Mouse (Mus musculus) testis, postnatal 14 days (tissue): ENCODE data around the gene Parva.
A peak's percentile ranks its signal among the peaks of the same experiment; 100 is the strongest.

Experiments
- DNase-seq: peaks from one replicate; pipeline ENCODE4 v3.0.0; 2021; ENCODE audit warnings: low spot score

Gene Parva

DNA sequence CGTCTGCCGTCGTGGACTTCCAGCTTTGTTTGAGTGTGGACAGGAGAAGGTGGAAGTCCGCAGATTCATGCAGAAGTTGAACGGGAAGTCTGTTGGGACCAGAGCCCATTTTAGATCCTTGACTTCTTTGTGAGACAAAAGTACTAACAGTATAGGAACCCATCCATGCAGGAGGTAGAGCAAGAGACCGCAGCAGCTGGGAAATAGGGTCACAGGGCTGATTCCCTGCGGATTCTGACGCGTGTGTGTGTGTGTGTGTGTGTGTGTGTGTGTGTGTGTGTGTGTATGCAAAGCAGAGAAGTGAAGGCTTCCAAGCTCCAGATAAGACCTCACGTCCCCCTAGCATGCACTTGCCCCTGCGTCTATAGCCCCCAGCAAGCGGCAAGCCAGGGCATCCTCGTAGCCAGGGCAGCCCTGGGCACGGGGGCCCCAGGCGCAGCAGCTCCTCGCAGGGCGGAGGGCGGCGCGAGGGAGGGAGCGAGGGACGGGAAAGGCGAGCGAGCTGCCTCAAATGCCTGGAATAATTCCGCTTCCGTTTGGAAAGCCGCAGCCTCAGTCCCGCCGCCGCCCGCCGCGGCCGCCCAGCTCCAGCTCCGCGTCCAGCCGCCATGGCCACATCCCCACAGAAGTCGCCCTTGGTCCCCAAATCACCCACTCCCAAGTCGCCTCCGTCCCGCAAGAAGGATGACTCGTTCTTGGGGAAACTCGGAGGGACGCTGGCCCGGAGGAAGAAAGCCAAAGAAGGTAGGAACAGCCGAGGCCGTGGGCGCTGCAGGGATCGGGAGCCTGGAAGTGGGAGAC is at the start of gene Parva:
TSS of gene Parva (plus strand) at position 149 of the 801 bp plus-strand sequence.
- peak; percentile 52 for DNase-seq

DNA sequence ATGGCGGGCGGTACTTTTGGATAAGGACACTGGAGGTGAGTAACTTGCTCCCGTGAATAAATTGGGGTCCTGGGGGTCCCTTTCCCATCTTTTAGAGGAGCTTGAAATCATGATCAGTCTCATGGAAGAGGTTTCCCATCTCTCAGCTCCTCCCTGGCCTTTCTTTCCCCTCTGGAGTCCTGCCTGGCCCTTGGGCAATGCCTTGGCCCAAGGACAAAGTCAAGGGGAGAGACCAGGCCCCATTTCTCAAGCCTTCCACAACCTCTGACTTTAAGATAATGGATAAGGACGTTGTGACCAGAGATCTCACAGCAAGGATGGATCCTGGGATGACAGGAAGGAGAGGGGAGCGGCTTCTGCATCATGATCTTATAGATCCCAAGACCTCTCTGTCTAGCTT is 49.2 kb upstream of the Parva start:
- no peak for DNase-seq

DNA sequence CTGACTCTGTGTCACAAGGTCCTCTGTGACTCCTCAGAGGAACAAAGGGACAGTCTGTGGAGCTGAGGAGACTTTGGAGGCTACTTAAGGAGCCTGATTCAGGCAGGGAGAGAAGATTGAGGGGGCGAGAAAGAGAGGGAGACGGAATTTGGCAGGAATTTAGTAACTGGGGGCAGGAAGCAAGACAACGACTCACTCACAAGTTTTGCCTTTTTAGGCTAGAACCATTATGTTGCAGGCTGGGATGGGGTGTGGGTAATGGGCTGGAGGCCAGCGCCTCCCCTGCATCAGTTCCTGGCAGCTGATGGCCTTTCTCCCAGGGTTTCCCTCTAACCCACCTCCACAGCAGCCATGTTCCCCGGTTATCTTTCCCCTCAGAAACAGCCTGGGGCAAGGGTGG is 48.8 kb upstream of the Parva start:
- no peak for DNase-seq

DNA sequence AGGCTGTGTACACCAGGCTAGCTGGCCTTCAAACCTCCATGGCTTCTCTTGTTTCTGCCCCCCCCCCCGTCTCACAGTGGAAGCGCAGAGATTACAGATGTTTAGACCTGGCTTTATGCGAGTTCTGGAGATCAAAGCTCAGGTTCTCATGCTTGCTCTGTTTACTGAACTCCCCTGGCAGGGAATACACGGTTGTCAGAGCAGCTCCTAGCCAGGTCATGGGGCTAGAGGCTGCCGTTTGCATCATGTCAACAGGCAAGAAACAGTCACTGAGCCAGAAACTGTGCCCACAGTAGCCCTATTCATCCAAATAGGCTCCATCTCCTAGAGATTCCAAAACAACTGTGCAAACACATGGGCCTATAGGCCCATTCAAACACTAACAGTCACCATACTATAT is 40.8 kb upstream of the Parva start:
- DNase-seq: no peak

DNA sequence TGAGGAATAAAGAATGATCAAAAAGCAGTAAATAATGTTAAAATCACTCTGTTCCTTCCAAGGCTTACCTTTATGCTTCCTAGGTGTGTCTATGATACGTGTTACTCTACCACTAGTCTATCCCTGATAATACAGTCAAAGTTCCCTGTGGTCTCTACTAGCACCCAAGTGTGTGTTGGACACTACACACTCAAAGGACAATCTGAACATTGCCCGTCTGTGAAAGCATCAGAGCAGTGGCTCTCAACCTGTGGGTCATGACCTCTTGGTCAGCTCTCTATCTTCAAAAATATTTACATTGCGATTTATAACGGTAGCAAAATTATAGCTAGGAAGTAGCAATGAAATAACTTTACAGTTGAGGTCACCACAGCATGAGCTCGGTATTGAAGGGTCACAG is 39.4 kb upstream of the Parva start:
- DNase-seq: no peak

DNA sequence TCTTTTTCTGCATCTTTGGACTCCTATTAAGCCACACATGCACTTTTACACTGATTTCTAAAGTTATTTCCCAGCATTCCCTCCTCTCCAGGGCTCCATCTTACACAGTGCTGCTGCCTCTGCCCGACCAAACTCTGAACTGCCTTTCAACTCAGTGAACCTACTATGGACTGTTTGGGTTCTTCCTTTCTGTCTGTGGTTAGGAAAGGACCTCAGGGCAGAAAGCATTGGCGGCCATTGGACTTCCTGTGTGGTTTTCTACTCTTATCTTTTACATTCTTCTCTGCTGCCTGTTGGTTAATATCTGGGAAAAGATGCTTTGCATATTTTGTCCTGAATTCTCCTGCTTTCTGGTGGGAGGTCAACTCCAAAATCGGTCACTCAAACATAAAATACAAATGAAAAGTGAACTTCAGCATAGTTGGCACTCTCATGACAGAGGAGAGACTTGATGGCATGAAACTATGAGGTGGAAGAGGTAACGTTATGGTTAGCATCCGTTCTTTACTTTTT is 38.9 kb upstream of the Parva start:
- no peak for DNase-seq

DNA sequence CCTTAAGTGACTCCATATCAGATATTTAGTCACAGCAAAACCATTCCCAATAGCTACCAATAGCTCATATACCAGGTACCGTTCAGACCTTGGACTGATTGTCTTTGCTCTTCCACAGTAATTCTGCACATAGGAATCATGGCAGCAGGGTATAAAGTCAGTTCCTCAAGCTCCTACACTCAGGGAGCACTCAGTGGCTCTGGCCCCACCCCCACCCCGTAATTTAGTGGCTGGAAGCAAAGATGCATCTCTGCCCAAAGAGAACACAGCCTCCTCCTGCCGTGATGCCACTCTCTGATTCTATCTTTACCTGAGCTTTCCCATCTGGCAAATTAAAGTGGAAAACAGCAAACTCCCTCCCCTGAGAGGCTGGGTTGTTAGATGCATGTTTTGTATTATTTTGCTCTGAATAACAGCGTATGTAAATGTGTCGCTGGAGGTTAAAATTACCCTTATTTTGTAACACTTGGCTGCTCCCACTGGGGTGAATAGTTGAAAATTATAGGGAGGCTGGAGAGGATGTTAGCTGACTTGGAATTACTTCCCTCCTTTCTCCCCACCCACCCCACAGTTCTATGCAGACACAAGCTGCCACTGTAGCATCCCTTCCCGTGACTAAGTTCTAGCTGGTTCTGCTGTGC is 37.6 kb upstream of the Parva start:
- no peak for DNase-seq

DNA sequence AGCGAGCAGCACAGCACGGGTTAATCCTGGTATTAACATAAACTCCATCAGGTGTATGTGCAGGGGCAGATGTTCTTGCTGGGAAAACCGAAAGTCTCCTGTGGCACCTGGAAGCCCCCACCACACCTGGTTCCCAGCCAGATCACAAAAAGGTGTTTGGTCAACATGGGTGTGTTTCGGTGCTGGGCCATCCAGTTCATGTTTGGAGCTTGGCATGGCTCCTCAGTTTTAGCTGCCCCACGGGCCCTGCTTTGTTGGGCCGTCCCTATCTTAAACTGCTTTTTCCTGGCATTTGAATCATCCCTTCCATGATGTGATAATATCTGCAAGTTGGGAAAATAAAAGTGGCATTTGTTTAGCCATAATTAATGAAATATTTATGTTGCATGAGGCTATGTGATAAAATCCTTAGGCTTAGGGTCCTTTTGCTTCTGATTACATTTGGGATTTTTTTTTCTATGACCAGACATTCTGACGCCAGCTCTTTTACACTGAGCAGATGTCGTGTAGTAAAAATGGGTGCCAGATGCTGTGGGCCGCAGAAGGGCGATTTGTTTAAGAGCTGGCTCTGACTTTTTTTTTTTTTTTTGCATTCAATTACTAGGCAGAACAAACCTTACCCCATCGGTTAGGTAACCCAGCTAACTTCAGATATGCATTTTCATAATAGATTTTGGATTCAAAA is 36.9 kb upstream of the Parva start:
- DNase-seq: no peak

DNA sequence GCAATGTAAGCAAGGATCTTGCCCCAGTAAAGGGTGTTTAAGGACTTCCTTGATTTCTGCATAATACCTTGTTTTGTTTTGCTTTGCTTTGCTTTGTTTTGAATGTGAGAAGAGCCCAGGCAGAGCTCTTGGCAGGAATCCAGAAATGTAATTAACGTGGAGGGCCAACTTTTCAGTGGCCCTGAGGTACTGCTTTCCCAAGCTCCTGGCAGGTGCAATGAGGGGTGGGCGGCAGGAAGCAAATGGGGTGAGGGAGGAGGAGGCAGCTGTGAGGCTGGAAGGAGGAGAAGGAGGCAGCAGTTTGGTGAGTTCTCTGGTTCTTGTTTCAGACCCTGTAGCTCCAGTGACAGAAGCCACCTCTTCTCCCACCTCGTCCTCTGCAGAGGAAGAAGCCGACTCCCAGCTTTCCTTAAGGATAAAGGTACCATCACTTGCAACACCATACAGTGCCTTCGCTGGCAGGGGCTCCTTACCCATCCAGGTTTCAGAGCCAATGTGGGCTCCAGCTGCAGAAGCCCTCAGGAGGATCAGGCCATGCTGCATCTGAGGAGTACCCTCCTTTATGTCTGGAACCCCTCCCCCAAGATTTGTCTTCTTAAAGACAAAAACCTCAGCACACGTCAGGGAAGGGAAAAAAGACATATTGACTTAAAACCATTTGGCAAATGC is 36.2 kb upstream of the Parva start:
- no peak for DNase-seq

DNA sequence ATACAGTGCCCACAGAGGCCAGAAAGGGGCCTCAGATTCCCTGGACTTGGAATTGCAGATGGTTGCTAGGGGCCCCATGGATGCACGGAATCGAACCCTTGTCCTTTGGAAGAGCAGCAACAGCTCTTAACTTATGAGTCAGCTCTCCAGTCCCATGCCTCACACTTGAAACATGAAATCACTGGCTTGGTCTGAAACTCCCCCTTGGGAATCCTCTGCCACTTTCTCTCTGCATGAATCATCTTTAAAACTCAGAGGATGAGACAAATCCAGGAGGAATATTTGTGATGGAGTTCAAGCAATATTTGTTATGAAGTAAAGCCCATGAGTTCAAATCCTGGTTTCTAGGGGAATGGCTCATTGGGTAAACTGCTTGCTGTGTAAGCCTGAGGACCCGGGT is 29.5 kb upstream of the Parva start:
- no peak for DNase-seq

DNA sequence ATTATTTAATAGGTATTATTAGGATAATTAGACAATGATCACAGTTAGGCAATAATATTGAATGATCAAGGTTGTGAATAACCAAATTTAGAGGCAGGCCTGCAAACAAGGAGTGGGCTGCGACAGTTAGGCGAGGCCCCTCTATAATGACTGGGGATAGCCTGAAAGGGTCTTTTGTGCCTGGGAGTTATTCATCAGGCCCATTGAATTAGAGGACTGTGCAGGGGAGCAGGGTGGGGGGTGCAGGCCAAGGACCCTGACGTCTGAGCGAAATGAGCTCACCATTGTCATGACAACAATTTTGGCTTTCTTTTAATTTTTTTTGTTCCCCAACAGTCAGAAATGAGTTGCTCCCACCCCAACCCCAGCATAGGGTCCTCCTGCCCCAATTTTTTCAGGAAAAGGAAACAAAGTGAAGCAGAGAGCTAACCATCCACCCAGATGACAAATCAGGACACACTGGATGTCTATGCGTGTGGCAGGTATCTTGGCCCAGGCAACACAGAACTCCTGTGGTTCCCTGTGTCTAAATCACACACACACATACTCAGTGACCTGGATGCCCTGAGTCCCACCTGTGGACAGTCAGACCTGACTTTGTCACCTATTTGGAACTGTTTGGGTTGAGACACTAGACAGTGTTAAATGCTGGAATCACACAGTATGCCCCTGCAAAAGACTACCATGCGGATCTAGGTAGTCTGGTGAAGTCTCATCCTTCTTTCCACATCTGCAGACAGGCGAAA is 27.7 kb upstream of the Parva start:
- DNase-seq: no peak

DNA sequence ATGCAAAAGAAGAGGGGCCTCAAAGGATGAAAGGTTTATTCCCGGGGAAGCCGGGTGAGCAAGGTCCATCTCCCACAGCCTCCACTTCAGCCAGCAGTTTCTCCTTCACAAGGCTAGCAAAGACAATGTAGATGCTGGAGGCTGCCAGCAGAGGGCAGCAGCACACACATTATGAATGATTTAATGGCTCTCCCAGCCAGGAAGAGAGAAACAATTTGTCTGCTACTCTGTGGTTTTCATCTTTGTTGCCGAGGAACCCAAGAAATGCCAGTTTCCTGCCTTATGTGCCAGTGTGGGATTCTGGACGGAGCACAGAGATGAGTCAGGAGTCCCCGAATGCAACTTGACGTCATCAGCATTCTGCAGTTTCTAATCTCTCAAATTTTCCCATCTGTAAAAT is 27.1 kb upstream of the Parva start:
- DNase-seq: peak; percentile 52

DNA sequence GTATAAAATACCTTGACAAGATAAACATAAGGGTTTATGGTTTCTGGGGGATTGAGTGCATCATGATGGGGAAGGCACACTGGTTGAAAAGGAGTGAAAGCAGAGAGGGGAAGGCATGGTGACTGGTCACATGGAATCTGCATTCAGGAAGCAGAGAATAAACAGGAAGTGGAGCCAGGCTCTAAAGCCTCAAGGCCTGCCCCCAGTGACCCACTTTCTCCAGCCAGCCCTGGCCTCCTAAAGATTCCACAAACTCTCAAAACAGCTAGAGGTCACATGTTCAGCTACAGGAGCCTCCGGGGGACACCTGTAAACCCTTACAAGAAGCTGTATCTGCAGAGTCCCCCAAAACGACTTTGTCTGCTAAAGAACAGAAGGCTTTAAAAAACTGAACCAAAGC is 22.2 kb upstream of the Parva start:
- no peak for DNase-seq

DNA sequence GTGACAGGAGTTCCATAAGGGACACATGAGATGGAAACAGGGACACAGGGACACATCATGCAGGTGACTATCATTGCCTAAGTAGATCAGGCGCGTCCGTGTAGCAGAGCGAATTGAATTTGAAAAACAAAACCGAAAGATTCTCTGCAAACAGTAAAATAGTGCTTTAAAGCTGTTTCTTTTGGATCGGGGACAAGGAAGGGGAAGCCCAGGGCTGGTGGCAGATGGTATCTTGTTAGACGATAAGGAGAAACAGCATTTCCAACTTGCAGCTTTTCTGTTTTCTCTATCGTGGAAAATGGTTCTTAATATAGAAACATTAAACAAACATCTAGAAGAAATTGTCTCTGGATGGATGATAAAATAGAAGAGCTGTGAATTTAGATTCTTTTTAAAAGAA is 21.7 kb upstream of the Parva start:
- DNase-seq: no peak

DNA sequence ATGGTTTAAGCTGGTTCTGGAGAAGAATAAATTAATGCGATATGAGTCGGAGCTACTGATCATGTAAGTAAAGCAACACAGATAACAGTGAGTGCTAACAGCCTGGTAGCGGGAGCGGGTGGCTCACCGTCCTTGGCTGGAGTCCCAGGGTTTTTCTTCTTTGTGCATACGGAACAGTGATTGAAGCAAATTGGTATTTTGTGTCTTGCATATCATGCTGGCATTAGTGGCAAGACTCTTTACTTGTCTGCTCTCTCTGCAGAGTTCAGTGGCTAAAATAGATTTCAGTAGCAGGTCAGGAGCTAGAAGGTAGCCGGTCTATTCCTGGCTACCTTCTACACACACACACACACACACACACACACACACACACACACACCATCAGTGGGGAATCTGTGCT is 19.7 kb upstream of the Parva start:
- DNase-seq: peak; percentile 20

DNA sequence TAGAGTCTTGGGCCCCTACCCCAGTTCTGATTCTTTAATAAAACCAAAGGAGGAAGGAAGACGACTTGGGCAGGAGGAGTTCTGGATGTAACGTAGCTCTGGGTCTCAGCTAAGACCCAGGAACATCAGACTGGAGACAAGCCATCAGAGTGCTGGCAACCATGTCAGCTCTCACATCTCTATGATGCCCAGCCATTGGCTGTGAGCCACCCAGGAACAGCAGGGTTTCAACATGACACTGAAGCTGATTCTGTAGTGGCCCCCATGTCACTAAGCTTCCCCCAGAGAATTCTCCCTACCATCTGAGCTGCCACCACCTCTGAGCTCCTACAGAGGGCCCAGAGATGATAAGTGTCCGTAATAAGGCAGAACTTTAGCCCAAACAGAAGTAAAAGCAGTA is 17.3 kb upstream of the Parva start:
- no peak for DNase-seq

DNA sequence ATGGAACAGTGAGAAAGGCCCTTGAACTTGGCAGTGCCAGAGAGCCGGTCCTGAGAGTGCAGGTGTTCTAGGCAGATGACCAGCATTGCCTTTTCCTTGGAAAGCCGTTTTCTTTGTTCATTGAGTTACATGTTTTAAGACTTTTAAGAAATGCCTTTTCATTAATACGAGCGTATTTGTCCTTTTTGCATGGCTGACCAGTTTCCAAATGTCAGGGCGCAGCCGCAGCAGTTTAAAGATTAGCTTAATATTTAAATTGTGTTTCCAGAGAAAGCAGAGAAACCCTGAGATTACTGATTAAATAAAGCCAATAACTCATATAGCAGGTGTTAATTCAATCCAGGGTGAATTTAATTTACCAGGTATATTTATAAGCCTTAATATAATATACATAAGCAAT is 14.0 kb upstream of the Parva start:
- no peak for DNase-seq

DNA sequence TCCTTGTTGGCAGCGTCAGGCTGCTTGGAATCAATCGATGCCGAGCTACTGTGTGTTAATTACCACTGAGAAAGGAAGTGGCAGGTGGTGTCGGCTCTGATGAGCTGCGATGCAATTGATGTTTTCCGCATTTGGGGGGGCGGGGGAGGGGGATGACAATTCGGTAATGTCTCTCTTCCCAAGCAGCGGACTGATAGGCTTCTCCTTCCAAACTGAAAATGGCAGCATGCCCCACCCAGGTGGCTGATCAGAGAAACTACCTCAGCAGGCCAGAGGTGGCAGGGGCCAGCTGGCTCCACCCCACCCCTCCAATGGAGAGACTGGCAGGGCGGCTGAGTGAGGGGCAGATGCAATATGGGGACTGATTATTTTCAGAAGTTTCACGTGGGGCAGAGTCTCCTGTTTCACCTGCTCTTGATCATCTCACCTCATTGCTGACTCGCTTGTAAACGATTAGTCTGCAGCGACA is 11.2 kb upstream of the Parva start:
- no peak for DNase-seq

DNA sequence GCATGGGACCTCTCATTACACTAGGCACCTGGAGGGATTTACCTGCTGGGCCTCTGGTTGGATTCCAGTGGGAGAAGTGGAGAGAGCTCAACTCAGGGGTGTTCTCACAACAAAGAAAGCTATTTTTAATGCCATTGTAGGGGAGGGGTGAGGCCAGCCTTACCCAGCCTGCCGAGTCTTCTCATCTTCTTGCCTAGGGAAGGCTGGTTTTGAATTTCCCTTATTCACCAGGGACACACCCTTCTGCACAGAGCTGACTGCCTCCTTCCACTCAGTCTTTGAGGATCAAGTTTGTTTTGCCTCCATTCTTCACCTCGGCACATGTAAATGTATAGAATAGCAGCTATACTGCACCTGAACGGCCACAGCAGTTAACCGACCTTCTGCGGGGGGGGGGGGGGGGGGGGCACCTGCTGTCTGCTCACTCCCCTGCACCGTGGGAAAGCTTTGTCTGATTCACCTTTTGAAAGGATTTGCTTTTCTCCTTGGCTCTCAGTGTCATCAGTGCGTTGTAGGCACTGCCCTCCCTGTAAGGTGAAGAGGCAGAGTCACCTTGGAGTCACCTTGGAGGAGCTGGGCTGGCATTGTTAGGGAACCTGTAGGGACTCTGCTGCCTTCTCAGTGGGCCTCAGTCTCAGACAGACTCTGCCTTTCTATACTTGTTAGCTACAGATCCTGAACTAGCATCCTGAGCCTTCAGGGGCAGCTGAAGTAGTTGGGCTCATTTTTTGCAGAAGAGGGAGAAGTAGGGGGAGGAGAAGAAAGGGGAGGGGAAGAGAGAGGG is 10.4 kb upstream of the Parva start:
- no peak for DNase-seq

DNA sequence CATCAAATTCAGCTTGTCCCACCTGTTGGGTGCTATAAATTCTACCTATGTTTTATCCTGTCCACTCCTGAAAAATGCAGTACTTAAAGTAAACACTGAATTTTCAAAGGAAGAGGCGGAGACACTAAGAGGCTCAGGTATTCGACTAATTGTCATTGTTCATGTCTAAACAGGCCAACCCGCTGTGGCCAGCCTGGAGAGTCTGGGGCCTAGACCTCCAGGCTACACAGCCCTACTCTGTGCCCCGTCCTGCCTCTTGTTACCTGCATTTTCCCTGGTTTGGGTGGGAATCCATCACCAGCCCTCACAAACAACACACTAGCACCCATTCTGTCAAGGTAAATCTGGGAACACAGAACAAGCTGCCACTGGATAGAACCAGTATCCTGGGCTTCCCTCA is 9.7 kb upstream of the Parva start:
- DNase-seq: no peak

DNA sequence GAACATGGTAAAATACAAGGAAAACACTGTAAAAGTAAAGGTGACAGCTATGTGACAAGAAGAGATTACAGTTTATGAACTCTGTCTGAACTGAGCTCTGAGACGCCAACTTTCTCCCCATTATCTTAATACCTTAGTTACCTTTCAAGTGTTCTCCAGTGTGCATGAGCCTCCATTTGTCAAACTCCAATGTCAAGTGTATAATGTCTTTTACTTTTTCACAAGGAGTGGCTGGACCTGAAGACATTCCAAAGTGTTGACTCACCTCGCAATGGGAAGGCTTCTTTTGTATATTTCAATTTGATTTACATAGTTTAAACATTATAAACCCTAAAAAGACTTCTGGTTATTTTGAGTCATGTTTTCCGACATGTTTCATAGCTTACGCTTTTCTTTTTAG is 3.9 kb upstream of the Parva start:
- DNase-seq: no peak
